ENCODE assay signal across 9 mouse cellular contexts in the genomic region with DNA sequence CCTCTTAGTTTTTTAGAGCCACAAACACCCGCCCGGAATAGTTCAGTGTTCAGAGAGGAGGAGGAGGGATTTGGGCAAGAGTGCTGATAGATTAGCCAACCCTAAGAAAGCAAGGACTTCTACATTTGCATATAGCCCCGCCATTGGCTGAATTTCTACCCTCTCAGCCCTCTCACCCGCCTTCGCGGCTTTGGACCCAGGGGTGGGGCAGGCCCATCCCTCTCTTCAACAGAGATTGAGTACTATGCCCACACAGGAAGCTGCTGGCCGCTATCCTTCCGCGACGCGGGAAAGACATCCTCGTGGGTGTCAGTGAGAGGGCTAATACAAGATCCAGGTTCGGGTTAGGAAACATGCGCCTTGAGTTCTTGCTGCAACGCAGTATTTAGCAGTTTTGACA. TPM values are rescaled to one million over a fixed set of nuclear protein-coding genes. Genes with fewer than 3 reads are reported as not detected.
DNase-seq lines count a peak whose midpoint lies in the region; ATAC-seq and TF ChIP-seq lines count a peak whose summit lies in the region.
"Had no signal": no experiment of that assay in that cellular context is flagged by ENCODE, and none has a peak within 500 bp of the region (broad histone marks: within the 10 kb centered on the region; RNA-seq: fewer than 3 reads in every experiment).

No protein-coding gene starts in this region.

- ATAC-seq in neural tube, embryonic 13.5 days (ENCODE audit: low read depth): peak; percentile 76

- H3K9me3 ChIP-seq in embryonic facial prominence, embryonic 10.5 days: no peaks in the 10 kb centered on the region
- no peaks in the 10 kb centered on the region for H3K9me3 ChIP-seq in neural tube, embryonic 13.5 days

- peak; percentile 54 to 57 for DNase-seq in B cell, adult 2 months
- peak; percentile 90 for DNase-seq in ZHBTc4 (ENCODE audit: low read depth, low spot score)
- peak; percentile 88 for DNase-seq in embryonic facial prominence, embryonic 10.5 days (ENCODE audit: low spot score)
- DNase-seq in heart, adult 9 months (ENCODE audit: low spot score in 2 of 2): peak; percentile 87 to 88
- peak; percentile 92 for DNase-seq in kidney, adult 2 months
- DNase-seq in lung, adult 18-20 months: peak; percentile 87 to 89
- peak; percentile 69 for DNase-seq in thymus, postnatal 14 days

- no peak for TF ChIP-seq POLR2A in kidney, adult 2 months (IDR thresholded peaks at IDR 0.05; ENCODE audit: low read depth, low read length)

- H3K4me2 ChIP-seq in neural tube, embryonic 13.5 days: peak overlapping the region; percentile 80

- peak overlapping the region; percentile 66 for H3K4me3 ChIP-seq in embryonic facial prominence, embryonic 10.5 days
- no peak overlapping the region for H3K4me3 ChIP-seq in kidney, adult 2 months (ENCODE audit: insufficient read depth, low read depth, low read length)
- H3K4me3 ChIP-seq in neural tube, embryonic 13.5 days: peak overlapping the region; percentile 45
- H3K4me3 ChIP-seq: erythroblast, embryonic 14.5 days had no signal

- H3K27ac ChIP-seq in embryonic facial prominence, embryonic 10.5 days (replicated peaks): no peak overlapping the region
- no peak overlapping the region for H3K27ac ChIP-seq in kidney, adult 2 months (ENCODE audit: insufficient read depth, low read depth, low read length)
- no peak overlapping the region for H3K27ac ChIP-seq in neural tube, embryonic 13.5 days (replicated peaks)

- H3K4me1 ChIP-seq in embryonic facial prominence, embryonic 10.5 days: peaks cover 70% of the 10 kb centered on the region
- H3K4me1 ChIP-seq in kidney, adult 2 months (ENCODE audit: control insufficient read depth, insufficient read depth, low read length): no peaks in the 10 kb centered on the region
- H3K4me1 ChIP-seq in neural tube, embryonic 13.5 days (replicated peaks): peaks cover 43% of the 10 kb centered on the region

- no peak for TF ChIP-seq CTCF in kidney, adult 2 months (conservative IDR thresholded peaks at IDR 0.05; ENCODE audit: insufficient read depth, insufficient read length, low read depth, low read length)

- H3K27me3 ChIP-seq in embryonic facial prominence, embryonic 10.5 days (replicated peaks; ENCODE audit: low read depth, poor library complexity, severe bottlenecking): peaks cover 100% of the 10 kb centered on the region
- peaks cover 4% of the 10 kb centered on the region; the same call in 1 of the 2 replicates for H3K27me3 ChIP-seq in kidney, adult 2 months (replicated peaks; ENCODE audit: control insufficient read depth, insufficient read depth, low read length)
- peaks cover 99% of the 10 kb centered on the region for H3K27me3 ChIP-seq in neural tube, embryonic 13.5 days

- H3K36me3 ChIP-seq in embryonic facial prominence, embryonic 10.5 days (replicated peaks): no peaks in the 10 kb centered on the region
- H3K36me3 ChIP-seq in kidney, adult 2 months (ENCODE audit: control insufficient read depth, insufficient read depth, low read length): no peaks in the 10 kb centered on the region
- H3K36me3 ChIP-seq in neural tube, embryonic 13.5 days: no peaks in the 10 kb centered on the region

- under 1% methylated on average over 15 of the region's 15 CpGs for WGBS in embryonic facial prominence, embryonic 10.5 days
- WGBS in kidney, adult 2 months: 2% methylated on average over 15 of the region's 15 CpGs
- WGBS in neural tube, embryonic 13.5 days: 1% methylated on average over 15 of the region's 15 CpGs

- H3K9ac ChIP-seq in neural tube, embryonic 13.5 days: no peak overlapping the region

RNA-seq across cellular contexts. Expression of gene Wnt6, which starts 1.4 kb away (rescaled TPM):
- polyA plus RNA-seq in embryonic facial prominence, embryonic 10.5 days (2016; fragmentation: Nextera tagmentation; extraction: Ambion mirVana): 26.5 and 26.6 TPM in 2 replicates
- polyA plus RNA-seq in kidney, adult 2 months (2012; rRNA removed): 0.27 and 0.48 TPM in 2 replicates
- 8.9 and 10.0 TPM in 2 replicates for polyA plus RNA-seq in neural tube, embryonic 13.5 days (2015; fragmentation: Nextera tagmentation; extraction: Ambion mirVana)
- polyA plus RNA-seq: erythroblast, embryonic 14.5 days had no signal

RNA-seq across cellular contexts. Expression of gene Wnt10a, which starts 18.2 kb away (rescaled TPM):
- 0.70 and 1.2 TPM in 2 replicates for polyA plus RNA-seq in embryonic facial prominence, embryonic 10.5 days (2016; fragmentation: Nextera tagmentation; extraction: Ambion mirVana)
- polyA plus RNA-seq in kidney, adult 2 months (2012; rRNA removed): 1.2 TPM in 2 replicates
- polyA plus RNA-seq in neural tube, embryonic 13.5 days (2015; fragmentation: Nextera tagmentation; extraction: Ambion mirVana): 0.13 and 0.15 TPM in 2 replicates

RNA-seq across cellular contexts. Expression of gene Prkag3, which starts 24.1 kb away (rescaled TPM):
- polyA plus RNA-seq in embryonic facial prominence, embryonic 10.5 days (2016; fragmentation: Nextera tagmentation; extraction: Ambion mirVana): 0.11 TPM in 1 of 2 replicates, not detected in the other
- polyA plus RNA-seq in kidney, adult 2 months (2012; rRNA removed): 2.9 TPM in 2 replicates
- polyA plus RNA-seq in neural tube, embryonic 13.5 days (2015; fragmentation: Nextera tagmentation; extraction: Ambion mirVana): 0.39 TPM in 1 of 2 replicates, not detected in the other
- polyA plus RNA-seq: erythroblast, embryonic 14.5 days had no signal

RNA-seq across cellular contexts. Expression of gene Cyp27a1, which starts 59.8 kb away (rescaled TPM):
- polyA plus RNA-seq in embryonic facial prominence, embryonic 10.5 days (2016; fragmentation: Nextera tagmentation; extraction: Ambion mirVana): 12.1 and 12.8 TPM in 2 replicates
- 31.7 and 34.6 TPM in 2 replicates for polyA plus RNA-seq in kidney, adult 2 months (2012; rRNA removed)
- 2.9 and 4.0 TPM in 2 replicates for polyA plus RNA-seq in neural tube, embryonic 13.5 days (2015; fragmentation: Nextera tagmentation; extraction: Ambion mirVana)
